Mouse (Mus musculus) adrenal gland, adult (tissue): ENCODE measurements around the gene Hist1h1d.
"Not testable (repeated sequence)": the region's sequence is repeated elsewhere in the genome, so short reads cannot be mapped to it uniquely, and the experiment has no call there.

Source experiments
- DNase-seq, 2 experiments: peaks; one replicate each; pipeline ENCODE4 v3.0.0; 2022 to 2023; ENCODE audit warnings: low spot score in 1 of 2; ENCODE audit not compliant: inconsistent age in 2 of 2

The Hist1h1d gene

DNA sequence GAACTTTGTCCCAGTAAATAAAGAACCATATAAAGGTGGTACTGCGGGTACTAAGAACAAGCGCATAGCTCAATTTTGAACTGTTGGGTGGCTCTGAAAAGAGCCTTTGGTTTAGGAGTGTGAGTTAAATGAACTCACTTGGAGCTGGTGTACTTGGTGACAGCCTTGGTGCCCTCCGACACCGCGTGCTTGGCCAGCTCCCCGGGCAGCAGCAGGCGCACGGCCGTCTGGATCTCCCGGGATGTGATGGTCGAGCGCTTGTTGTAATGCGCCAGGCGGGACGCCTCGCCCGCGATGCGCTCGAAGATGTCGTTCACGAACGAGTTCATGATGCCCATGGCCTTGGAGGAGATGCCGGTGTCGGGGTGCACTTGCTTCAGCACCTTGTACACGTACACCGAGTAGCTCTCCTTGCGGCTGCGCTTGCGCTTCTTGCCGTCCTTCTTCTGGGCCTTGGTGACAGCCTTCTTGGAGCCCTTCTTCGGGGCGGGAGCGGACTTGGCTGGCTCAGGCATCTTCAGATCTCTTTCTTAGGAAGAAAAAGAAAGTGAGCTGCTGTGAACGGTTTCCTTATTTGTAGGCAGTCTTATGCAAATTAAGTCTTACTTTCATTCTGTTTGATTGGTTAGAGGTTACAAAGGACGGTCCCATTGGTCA, 32.5 kb downstream of the Hist1h1d start:
- peak; percentile 80 to 96 for DNase-seq

- DNase-seq: peak in 1 of 2 experiments; percentile 81
Measured at GRCm38 (mm10) chr13:23586099-23586939, 33.3 kb downstream of the Hist1h1d start.

GRCm38 (mm10) chr13:23586940-23587225, 33.8 kb downstream of the Hist1h1d start:
- DNase-seq: no peak

GRCm38 (mm10) chr13:23591206-23591605, 38.1 kb downstream of the Hist1h1d start:
- no peak for DNase-seq

GRCm38 (mm10) chr13:23591886-23592285, 38.8 kb downstream of the Hist1h1d start:
- not testable (repeated sequence) for DNase-seq

DNA sequence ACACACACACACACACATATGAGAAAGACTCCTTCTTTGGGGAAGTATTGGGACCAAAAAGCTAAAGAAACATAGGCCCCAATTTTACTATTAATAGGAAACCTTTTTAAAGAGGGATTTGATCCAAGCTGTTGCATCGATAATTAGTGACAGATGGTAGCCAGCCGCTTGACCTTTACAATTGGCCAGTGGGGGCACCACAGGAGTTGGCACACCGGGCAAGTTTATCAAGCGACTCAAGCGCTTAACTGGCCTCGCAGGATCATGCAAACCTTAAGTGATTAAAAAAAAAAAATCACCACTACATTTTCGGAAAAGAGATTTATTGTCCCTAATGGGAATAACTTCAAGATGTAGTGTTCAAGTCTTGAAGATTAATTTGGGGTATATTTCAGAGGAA, 39.6 kb downstream of the Hist1h1d start:
- DNase-seq: no peak

DNA sequence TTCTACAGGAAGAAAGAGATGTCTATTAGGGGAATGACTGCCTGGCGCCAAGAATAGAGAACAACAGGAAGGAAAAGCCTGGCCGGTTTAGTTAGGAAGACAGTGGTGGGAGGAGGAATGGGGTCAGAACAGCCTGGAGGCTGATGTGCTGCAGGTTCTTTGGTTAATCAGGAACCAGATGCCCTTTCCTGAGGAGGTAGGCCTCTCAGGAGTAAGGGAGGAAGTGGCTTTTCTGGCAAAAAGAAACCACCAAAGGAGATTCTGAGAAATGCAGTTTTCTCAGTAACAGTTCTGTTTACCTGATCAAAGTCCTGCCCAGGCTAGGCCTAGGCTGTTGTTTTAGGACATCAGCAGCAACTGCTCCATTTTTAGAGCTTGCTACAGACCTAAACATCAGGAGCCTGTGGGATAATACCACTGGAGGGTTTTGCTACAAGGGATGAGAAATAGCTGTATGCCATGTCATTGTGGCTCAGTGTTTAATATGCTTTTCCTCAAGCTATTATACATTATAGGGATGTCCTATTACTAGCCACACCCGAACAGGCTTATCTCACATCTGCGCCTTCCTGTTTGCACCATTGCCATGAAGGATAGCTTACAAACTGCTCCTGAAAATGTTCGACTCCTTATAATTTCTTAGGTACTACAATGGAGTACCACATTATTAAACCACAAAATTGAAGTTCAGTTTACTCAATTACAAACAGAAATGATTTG, 40.1 kb downstream of the Hist1h1d start:
- DNase-seq: no peak

- DNase-seq: no peak
Measured at GRCm38 (mm10) chr13:23595185-23595584, 42.1 kb downstream of the Hist1h1d start.

DNA sequence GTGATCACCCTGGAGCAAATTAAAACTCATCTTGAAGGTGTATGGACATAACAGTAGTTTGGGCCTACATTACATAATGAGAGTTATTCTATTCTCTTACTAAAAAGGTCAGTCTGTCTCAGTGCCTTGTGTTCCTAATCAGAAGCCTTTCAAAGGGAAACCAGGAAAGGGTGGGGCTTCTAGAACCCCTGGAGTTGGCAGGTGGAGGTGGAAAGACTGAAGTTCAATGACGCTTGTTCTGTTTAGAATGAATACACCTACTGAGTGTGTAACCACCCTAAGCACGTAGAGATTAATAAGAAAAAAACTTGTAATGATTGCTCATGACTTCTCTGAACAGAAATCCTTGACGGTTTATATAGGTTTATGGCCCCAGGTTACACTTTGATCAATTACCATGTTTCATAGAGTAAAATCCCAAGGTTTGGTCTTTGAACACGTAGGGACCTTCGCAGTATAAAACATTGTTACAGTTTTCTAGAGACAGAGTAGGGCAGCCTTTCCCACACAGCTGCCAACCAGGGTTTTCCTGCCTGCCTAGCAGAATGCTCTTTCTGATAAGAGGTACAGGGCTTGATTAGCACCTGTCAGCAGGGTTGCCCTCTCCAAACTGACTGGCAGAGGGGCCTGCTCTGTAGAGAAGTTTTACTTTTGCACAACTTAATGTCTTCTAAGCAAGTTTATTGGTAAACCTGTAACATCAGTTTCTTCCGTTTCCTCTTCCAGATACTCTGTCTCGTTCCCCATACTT, 42.7 kb downstream of the Hist1h1d start:
- DNase-seq: no peak

DNA sequence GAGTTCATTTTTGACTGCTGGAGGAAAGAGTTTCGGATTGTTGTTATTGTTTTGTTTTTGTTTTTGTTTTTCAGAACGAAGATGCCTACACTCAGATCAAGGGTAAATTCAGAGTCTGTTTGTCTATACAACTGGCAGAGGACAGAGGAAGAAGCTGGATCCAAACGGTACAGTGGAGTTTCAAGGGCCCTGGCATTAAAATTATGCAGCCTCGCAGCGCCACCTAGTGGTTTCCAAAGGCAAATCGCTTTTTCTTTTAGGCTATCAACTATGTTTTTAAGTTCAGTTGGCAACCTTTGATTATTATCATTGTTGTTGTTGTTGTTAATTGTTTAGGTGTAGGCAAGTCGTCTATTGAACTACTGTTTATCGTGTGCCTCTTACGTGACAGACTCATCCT, 44.9 kb downstream of the Hist1h1d start:
- DNase-seq: peak; percentile 77 to 93

GRCm38 (mm10) chr13:23603182-23603699, 50.2 kb downstream of the Hist1h1d start:
- no peak for DNase-seq

- no peak for DNase-seq
Measured at GRCm38 (mm10) chr13:23604452-23604851, 51.4 kb downstream of the Hist1h1d start.

DNA sequence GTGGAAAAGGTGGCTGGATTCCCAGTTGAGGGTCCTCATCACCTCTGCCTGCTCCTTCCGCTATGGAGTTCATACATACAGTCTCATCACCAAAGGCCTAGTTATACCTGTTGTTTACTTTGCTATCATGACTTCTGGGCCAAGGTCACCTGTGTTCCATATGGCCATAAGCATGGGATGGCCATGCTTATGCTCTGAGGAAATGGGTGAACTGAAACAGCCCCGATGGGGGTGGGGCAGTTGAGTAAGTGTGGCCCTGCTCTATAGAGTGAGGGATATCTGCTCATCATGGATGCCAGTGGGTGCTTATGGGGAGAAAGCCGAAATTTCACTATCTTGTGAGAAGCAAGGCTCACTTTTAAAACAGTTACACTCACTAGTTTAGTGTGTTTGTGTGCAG, 52.0 kb downstream of the Hist1h1d start:
- no peak for DNase-seq

GRCm38 (mm10) chr13:23609209-23609608, 56.1 kb downstream of the Hist1h1d start:
- DNase-seq: peak; percentile 15 to 68

- no peak for DNase-seq
Measured at GRCm38 (mm10) chr13:23609844-23610243, 56.8 kb downstream of the Hist1h1d start.
